Comparison of ENCODE assay signal across 10 mouse cellular contexts in the genomic region with DNA sequence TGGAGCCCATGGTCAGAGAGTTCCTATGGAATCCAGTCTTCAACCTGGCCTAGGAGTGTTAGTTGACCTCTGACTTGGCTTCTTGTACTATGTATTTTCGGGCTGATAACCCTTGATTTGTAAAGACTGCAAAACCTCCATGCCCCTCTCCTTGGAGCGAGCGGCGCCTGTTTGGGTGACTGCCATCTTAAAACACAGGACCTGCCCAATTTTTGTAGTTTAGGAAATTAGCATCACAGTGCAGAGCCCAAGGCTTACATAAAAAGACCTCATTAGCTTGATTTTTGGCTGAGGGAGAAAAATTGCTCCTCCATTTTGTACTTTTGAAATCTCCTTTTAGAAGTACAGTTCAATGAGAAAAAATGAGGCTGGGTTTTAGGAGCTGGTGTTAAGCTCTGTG. TPM values are rescaled to one million over a fixed set of nuclear protein-coding genes. Genes with fewer than 3 reads are reported as not detected.
DNase-seq lines count a peak whose midpoint lies in the region; ATAC-seq and TF ChIP-seq lines count a peak whose summit lies in the region.
"Had no signal": no experiment of that assay in that cellular context is flagged by ENCODE, and none has a peak within 500 bp of the region (broad histone marks: within the 10 kb centered on the region; RNA-seq: fewer than 3 reads in every experiment).

No protein-coding gene starts in this region.

- ATAC-seq in limb, embryonic 11.5 days (ENCODE audit: insufficient number of reproducible peaks, low FRiP score, low TSS enrichment, low read depth): no peak

- peaks cover 16% of the 10 kb centered on the region for H3K27me3 ChIP-seq in forebrain, embryonic 10.5 days (ENCODE audit: poor library complexity, severe bottlenecking)
- no peaks in the 10 kb centered on the region for H3K27me3 ChIP-seq in limb, embryonic 11.5 days (ENCODE audit: control insufficient read depth, insufficient read depth, low read length)
- H3K27me3 ChIP-seq in small intestine, adult 2 months (ENCODE audit: control insufficient read depth, insufficient read depth, low read length): no peaks in the 10 kb centered on the region

- 79% methylated on average over 4 of the region's 4 CpGs for WGBS in forebrain, embryonic 10.5 days
- WGBS in limb, embryonic 11.5 days: 84% methylated on average over 4 of the region's 4 CpGs
- 38% methylated on average over 4 of the region's 4 CpGs for WGBS in small intestine, adult 2 months

- H3K27ac ChIP-seq in layer of hippocampus, adult 2 months: peak overlapping the region; percentile 53
- H3K27ac ChIP-seq in forebrain, embryonic 10.5 days: no peak overlapping the region
- H3K27ac ChIP-seq in limb, embryonic 11.5 days (replicated peaks; ENCODE audit: low read depth, low read length): no peak overlapping the region
- H3K27ac ChIP-seq in small intestine, adult 2 months (ENCODE audit: insufficient read depth, low read depth, low read length): no peak overlapping the region

- H3K36me3 ChIP-seq in forebrain, embryonic 10.5 days (replicated peaks): peaks cover 46% of the 10 kb centered on the region
- H3K36me3 ChIP-seq in limb, embryonic 11.5 days (ENCODE audit: control insufficient read depth, insufficient read depth, low read length): peaks cover 13% of the 10 kb centered on the region
- peaks cover 14% of the 10 kb centered on the region for H3K36me3 ChIP-seq in small intestine, adult 2 months (ENCODE audit: control insufficient read depth, insufficient read depth, low read length)

- no peaks in the 10 kb centered on the region for H3K9me3 ChIP-seq in forebrain, embryonic 10.5 days
- no peaks in the 10 kb centered on the region for H3K9me3 ChIP-seq in limb, embryonic 11.5 days (ENCODE audit: control insufficient read depth, low read length)

- DNase-seq in layer of hippocampus, adult 2 months (ENCODE audit: low spot score in 2 of 2): no peak
- no peak for DNase-seq in layer of hippocampus, adult 18-20 months (ENCODE audit: low spot score in 2 of 2)
- DNase-seq in forebrain, embryonic 10.5 days (ENCODE audit: extremely low spot score, low spot score): no peak
- DNase-seq in limb, embryonic 11.5 days (ENCODE audit: low spot score): no peak
- no peak for DNase-seq in layer of hippocampus, postnatal 25 days (ENCODE audit: extremely low spot score in 1 of 2, low spot score in 1 of 2)
- DNase-seq in adrenal gland, postnatal 25 days: no peak
- no peak for DNase-seq in left cerebral cortex, postnatal 4 days
- DNase-seq: cerebellum, postnatal 14 days; kidney, adult 11 months had no signal

- peaks cover 61% of the 10 kb centered on the region for H3K4me1 ChIP-seq in forebrain, embryonic 10.5 days
- peaks cover 10% of the 10 kb centered on the region for H3K4me1 ChIP-seq in limb, embryonic 11.5 days (ENCODE audit: control insufficient read depth, insufficient read depth, low read length)
- peaks cover 12% of the 10 kb centered on the region; the same call in 1 of the 2 replicates for H3K4me1 ChIP-seq in small intestine, adult 2 months (ENCODE audit: control insufficient read depth, insufficient read depth, insufficient read length, low read length)

- intact Hi-C loops in left cerebral cortex, postnatal 4 days (cut with DNase I): no loop called here

- peak overlapping the region; percentile 51 for H3K4me2 ChIP-seq in limb, embryonic 11.5 days (ENCODE audit: low read depth, severe bottlenecking)

- no peak overlapping the region; the same call in 1 of the 2 replicates for H3K4me3 ChIP-seq in layer of hippocampus, adult 2 months
- H3K4me3 ChIP-seq in forebrain, embryonic 10.5 days: peak overlapping the region; percentile 74
- H3K4me3 ChIP-seq in limb, embryonic 11.5 days (ENCODE audit: low read depth, low read length): no peak overlapping the region
- peak overlapping the region; percentile 25; the same call in 1 of the 2 replicates for H3K4me3 ChIP-seq in small intestine, adult 2 months (ENCODE audit: low read depth, low read length)

- H3K9ac ChIP-seq in limb, embryonic 11.5 days (ENCODE audit: low read length): no peak overlapping the region

- TF ChIP-seq CTCF in layer of hippocampus, adult 2 months (conservative IDR thresholded peaks at IDR 0.05): no peak
- TF ChIP-seq CTCF in small intestine, adult 2 months (IDR thresholded peaks at IDR 0.05; ENCODE audit: extremely low read depth, insufficient read length, insufficient replicate concordance, low read depth, low read length): no peak

- no peak for TF ChIP-seq POLR2A in small intestine, adult 2 months (IDR thresholded peaks at IDR 0.05; ENCODE audit: low read depth, low read length)

RNA-seq across cellular contexts. Expression of a gene that starts 2.2 kb away (rescaled TPM):
- total RNA-seq in layer of hippocampus, adult 2 months (2021): 1 to 10 TPM; 3.1 to 9.1 TPM
- 1 to 10 TPM; 4.7 to 5.0 TPM for total RNA-seq in layer of hippocampus, adult 18-20 months (2021)
- 280 and 291 TPM in 2 replicates for polyA plus RNA-seq in forebrain, embryonic 10.5 days (2016; fragmentation: Nextera tagmentation; extraction: Ambion mirVana)
- polyA plus RNA-seq in limb, embryonic 11.5 days (2014; fragmentation: Nextera tagmentation; extraction: Ambion mirVana): 278 and 286 TPM in 2 replicates
- 5.3 and 11.5 TPM in 2 replicates for polyA plus RNA-seq in small intestine, adult 2 months (2012; rRNA removed)
- 1 to 10 TPM; 6.6 to 9.0 TPM for total RNA-seq in layer of hippocampus, postnatal 25 days (2021)
- total RNA-seq in adrenal gland, postnatal 25 days (2021): 6.9 and 7.5 TPM in 2 replicates
- 10 to 100 TPM; 13.3 to 17.2 TPM for total RNA-seq in left cerebral cortex, postnatal 4 days (2021)

Comparison
In these comparisons a context has a peak if more than half of its experiments do, and no peak if none do; other contexts are left out.
1. H3K4me3 ChIP-seq: peak in forebrain, embryonic 10.5 days (single experiment) and small intestine, adult 2 months (single experiment); none in layer of hippocampus, adult 2 months (single experiment) and limb, embryonic 11.5 days (single experiment).